Mouse (Mus musculus): ENCODE data around the gene Tmem179. TPM values are rescaled to one million over a fixed set of nuclear protein-coding genes. Genes with fewer than 3 reads are reported as not detected.

The Tmem179 gene
- polyA plus RNA-seq, 1 experiment from 2014 or later: 0.12 TPM

DNA sequence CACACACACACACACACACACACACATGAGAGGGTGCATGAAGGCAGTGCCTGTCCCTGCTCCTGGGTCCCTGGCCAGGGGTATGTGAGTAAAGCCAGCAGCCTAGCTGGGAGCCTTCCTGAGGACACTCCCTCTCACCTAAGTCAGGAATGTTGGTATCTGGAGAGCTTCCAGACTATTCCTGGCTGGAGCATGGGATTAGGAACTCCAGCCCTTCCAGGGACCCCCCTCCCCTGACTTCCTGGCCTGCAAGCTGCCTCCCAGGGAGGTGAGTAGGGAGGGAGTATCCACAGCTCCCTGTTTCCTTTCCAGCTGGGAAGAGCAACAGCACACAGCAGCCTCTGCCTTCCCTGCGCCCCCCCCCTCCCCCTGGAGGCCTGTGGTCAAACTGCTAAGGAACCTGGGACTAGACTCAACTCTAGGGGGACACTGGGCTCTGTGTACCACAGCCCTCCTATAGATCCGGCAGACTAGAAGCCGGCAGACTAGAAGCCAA lies 26.1 kb downstream of the Tmem179 start:
- H3K27ac ChIP-seq (ENCODE audit: low read depth): peak overlapping the region; percentile 63; the same call in 1 of the 2 replicates
- H3K4me3 ChIP-seq (ENCODE audit: low read depth, low read length): no peak overlapping the region
- TF ChIP-seq CTCF (IDR thresholded peaks at IDR 0.05; ENCODE audit: low read depth): peak; percentile 48

DNA sequence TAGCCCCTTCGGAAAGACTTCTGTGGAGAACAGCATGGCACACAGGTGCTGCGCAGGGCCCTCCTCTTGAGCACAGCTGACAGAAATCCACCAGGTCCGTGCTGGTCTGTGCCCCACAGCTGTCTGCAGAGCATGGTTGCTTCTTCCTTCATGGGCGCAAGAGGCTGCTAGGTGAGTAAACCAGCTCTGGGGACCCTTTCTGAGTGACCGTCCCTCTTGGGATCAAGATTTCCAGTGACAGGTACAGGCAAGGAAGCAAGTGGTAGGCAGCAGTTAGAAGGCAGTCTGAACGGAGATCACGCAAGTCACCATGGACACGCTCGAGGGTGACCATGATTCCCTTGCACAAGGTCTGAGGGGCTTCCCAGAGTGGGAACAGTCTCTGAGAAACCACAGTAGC lies 27.0 kb downstream of the Tmem179 start:
- WGBS: 89% methylated on average over 9 of the region's 9 CpGs
- no peak for TF ChIP-seq CTCF (IDR thresholded peaks at IDR 0.05; ENCODE audit: low read depth)
- Histone ChIP-seq H3K4me1 (ENCODE audit: insufficient read depth) (peaks cover 5% of the 10 kb centered on the region; the same call in 1 of the 2 replicates), H3K4me3 (ENCODE audit: low read depth, low read length) (no peak overlapping the region), H3K36me3 (ENCODE audit: insufficient read depth) (no peaks in the 10 kb centered on the region), H3K9ac (no peak overlapping the region), H3K27me3 (ENCODE audit: insufficient read depth, low read length) (no peaks in the 10 kb centered on the region), H3K9me3 (ENCODE audit: low read depth, low read length) (no peaks in the 10 kb centered on the region), H3K4me2 (no peak overlapping the region), H3K27ac (ENCODE audit: low read depth) (no peak overlapping the region)
- DNase-seq (no peak), ATAC-seq (ENCODE audit: insufficient read depth) (no peak)

More for the DNA sequence above, 26.1 kb downstream of the Tmem179 start:
- ATAC-seq (ENCODE audit: insufficient read depth): peak; percentile 61; the same call in 1 of the 2 replicates
- H3K36me3 ChIP-seq (ENCODE audit: insufficient read depth): no peaks in the 10 kb centered on the region
- H3K27me3 ChIP-seq (ENCODE audit: insufficient read depth, low read length): no peaks in the 10 kb centered on the region
- no peak overlapping the region for H3K4me2 ChIP-seq
- no peaks in the 10 kb centered on the region for H3K9me3 ChIP-seq (ENCODE audit: low read depth, low read length)
- WGBS: 10% methylated on average over 3 of the region's 3 CpGs
- peaks cover 5% of the 10 kb centered on the region; the same call in 1 of the 2 replicates for H3K4me1 ChIP-seq (ENCODE audit: insufficient read depth)
- DNase-seq: peak; percentile 67
- no peak overlapping the region for H3K9ac ChIP-seq

DNA sequence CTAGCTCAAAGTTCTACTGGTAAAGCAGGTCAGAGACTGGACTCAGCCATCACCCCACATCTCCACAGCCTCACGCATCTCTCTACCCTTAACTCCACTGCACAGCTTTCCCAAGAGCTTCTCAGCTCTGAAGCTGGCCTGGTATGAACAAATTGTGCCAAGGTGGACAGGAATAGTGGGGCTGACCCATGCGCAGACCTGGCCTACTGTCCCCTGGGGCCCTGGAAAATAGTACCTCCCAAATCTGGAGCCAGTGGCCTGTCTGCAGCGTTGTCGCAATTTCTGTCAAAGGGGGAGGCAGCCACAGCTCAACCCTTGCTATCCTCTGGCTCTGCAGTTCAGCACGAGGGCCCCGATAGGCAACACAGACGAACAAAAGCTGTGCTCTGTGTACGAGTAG lies 27.4 kb downstream of the Tmem179 start, which contains the start of gene A530016L24Rik:
Gene A530016L24Rik (plus strand): TSS at position 315 of the 400 bp plus-strand sequence.
- ATAC-seq (ENCODE audit: insufficient read depth) (no peak), DNase-seq (no peak)
- Histone ChIP-seq H3K9ac (no peak within 1 kb of the TSS), H3K27ac (ENCODE audit: low read depth) (no peak within 1 kb of the TSS), H3K4me3 (ENCODE audit: low read depth, low read length) (no peak within 1 kb of the TSS), H3K4me2 (no peak within 1 kb of the TSS), H3K27me3 (ENCODE audit: insufficient read depth, low read length) (no peaks in the 10 kb centered on the region), H3K4me1 (ENCODE audit: insufficient read depth) (peaks cover 5% of the 10 kb centered on the region; the same call in 1 of the 2 replicates), H3K9me3 (ENCODE audit: low read depth, low read length) (no peaks in the 10 kb centered on the region), H3K36me3 (ENCODE audit: insufficient read depth) (no peaks in the 10 kb centered on the region)
- WGBS: 81% methylated on average over 8 of the region's 8 CpGs
- no peak for TF ChIP-seq CTCF (IDR thresholded peaks at IDR 0.05; ENCODE audit: low read depth)

DNA sequence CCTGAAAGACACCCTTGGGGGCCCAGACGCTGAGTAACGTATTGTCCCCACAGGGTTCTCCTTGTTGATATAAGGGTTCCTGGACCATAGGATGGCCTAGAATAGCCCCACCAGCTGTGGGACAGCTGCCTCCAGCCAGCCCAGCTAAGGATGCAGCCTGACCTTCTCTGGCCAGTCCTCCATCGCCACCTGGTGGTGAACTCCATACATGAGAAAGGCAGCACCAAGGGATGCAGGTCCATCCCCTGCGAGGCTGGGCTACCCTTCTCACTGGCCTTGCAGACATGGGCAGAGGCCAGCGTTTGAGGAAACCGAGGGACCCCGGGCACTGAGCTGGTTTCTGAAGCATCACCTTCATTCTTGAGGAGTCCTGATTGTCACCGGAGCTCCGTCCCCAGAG lies 42.8 kb downstream of the Tmem179 start:
- 17% methylated on average over 9 of the region's 9 CpGs for WGBS
- ATAC-seq (ENCODE audit: insufficient read depth) (peak; percentile 85), DNase-seq (peak; percentile 92)
- no peaks in the 10 kb centered on the region for H3K36me3 ChIP-seq (ENCODE audit: insufficient read depth)
- no peak overlapping the region for H3K4me3 ChIP-seq (ENCODE audit: low read depth, low read length)
- H3K9ac ChIP-seq: no peak overlapping the region
- no peak overlapping the region for H3K27ac ChIP-seq (ENCODE audit: low read depth)
- H3K4me1 ChIP-seq (ENCODE audit: insufficient read depth): no peaks in the 10 kb centered on the region
- H3K27me3 ChIP-seq (ENCODE audit: insufficient read depth, low read length): peaks cover 7% of the 10 kb centered on the region
- H3K4me2 ChIP-seq: no peak overlapping the region
- TF ChIP-seq CTCF (IDR thresholded peaks at IDR 0.05; ENCODE audit: low read depth): peak; percentile 99
- H3K9me3 ChIP-seq (ENCODE audit: low read depth, low read length): no peaks in the 10 kb centered on the region

DNA sequence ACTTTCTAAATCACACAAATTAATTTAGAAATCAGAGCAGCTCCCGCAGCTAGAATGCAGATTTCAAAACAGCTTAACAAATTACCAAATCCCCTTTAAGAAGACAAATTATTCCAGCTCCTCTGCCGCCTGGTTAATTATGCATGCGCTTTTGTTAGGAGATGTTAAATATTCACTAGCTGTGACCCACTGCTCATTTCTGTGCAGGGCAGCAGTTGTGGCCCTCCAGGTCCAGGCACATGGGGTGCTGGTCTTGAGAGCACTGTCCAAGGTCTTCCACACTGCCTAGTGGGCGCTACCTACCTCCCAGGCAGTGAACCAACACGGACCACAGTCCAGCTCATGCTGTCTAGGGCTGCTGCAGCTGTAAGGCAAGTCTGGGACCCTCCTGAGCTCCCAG lies 46.3 kb downstream of the Tmem179 start:
- H3K36me3 ChIP-seq (ENCODE audit: insufficient read depth): no peaks in the 10 kb centered on the region
- H3K27ac ChIP-seq (ENCODE audit: low read depth): no peak overlapping the region
- H3K9me3 ChIP-seq (ENCODE audit: low read depth, low read length): no peaks in the 10 kb centered on the region
- WGBS: 67% methylated on average over 5 of the region's 5 CpGs
- H3K4me3 ChIP-seq (ENCODE audit: low read depth, low read length): no peak overlapping the region
- DNase-seq: no peak
- no peak for ATAC-seq (ENCODE audit: insufficient read depth)
- H3K27me3 ChIP-seq (ENCODE audit: insufficient read depth, low read length): peaks cover 7% of the 10 kb centered on the region
- H3K4me1 ChIP-seq (ENCODE audit: insufficient read depth): no peaks in the 10 kb centered on the region
- TF ChIP-seq CTCF (IDR thresholded peaks at IDR 0.05; ENCODE audit: low read depth): no peak
- H3K9ac ChIP-seq: no peak overlapping the region
- H3K4me2 ChIP-seq: no peak overlapping the region

DNA sequence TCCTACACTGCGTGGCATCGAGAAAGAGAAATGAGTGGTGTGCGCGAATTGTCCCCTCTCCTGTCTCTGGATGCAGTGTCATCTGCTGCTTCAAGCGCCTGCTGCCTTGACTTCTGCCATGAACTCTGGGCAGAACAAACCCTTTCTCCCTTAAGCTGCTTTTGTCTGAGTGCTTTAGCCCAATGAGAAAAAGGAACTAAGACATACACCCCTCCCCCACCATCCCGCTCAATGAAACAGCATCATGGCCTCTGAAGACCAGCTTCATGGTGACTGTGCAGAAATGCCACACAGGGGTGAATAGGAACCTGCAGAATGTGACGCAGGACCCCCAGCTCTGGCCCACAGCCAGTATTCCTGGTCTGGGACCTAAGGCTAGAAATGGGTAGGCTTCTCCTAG lies 47.2 kb downstream of the Tmem179 start:
- 84% methylated on average over 7 of the region's 7 CpGs for WGBS
- Histone ChIP-seq H3K27ac (ENCODE audit: low read depth) (no peak overlapping the region), H3K27me3 (ENCODE audit: insufficient read depth, low read length) (peaks cover 5% of the 10 kb centered on the region), H3K4me3 (ENCODE audit: low read depth, low read length) (no peak overlapping the region), H3K9ac (no peak overlapping the region), H3K36me3 (ENCODE audit: insufficient read depth) (no peaks in the 10 kb centered on the region), H3K9me3 (ENCODE audit: low read depth, low read length) (no peaks in the 10 kb centered on the region), H3K4me2 (no peak overlapping the region), H3K4me1 (ENCODE audit: insufficient read depth) (no peaks in the 10 kb centered on the region)
- DNase-seq (no peak), ATAC-seq (ENCODE audit: insufficient read depth) (no peak)
- TF ChIP-seq CTCF (IDR thresholded peaks at IDR 0.05; ENCODE audit: low read depth): no peak

DNA sequence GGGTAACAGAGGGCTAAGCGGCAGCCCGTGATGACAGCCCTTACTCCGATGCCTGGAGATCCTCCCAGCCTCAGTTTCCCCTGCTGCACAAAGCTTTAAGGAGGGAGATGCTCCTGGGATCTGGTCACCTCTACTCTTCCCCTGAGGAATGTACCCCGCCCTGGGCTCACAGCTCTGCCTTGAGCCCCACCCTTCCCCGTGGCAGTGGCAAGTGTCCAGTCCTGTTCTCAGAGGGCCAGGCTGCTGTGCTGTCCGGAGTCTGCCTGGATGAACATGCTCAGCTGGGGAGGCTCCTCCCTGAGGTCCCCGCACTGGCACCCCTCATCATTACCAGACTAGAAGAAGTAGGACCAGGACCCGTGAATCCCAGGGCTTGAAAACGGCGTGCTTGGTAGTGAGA lies 49.2 kb downstream of the Tmem179 start:
- Histone ChIP-seq H3K27me3 (ENCODE audit: insufficient read depth, low read length) (no peaks in the 10 kb centered on the region; the same call in 1 of the 2 replicates), H3K9ac (no peak overlapping the region), H3K4me3 (ENCODE audit: low read depth, low read length) (no peak overlapping the region), H3K4me1 (ENCODE audit: insufficient read depth) (no peaks in the 10 kb centered on the region), H3K27ac (ENCODE audit: low read depth) (no peak overlapping the region), H3K9me3 (ENCODE audit: low read depth, low read length) (no peaks in the 10 kb centered on the region), H3K36me3 (ENCODE audit: insufficient read depth) (no peaks in the 10 kb centered on the region), H3K4me2 (no peak overlapping the region)
- no peak for TF ChIP-seq CTCF (IDR thresholded peaks at IDR 0.05; ENCODE audit: low read depth)
- WGBS: 79% methylated on average over 10 of the region's 10 CpGs
- no peak for ATAC-seq (ENCODE audit: insufficient read depth)
- no peak for DNase-seq
